Mouse (Mus musculus): ENCODE results near the gene Ralgps2.

- TF ChIP-seq EP300 (IDR thresholded peaks at IDR 0.05; ENCODE audit: low read depth) (no peak), CTCF (IDR thresholded peaks at IDR 0.05; ENCODE audit: low read depth) (no peak)
These were observed 159.8 kb downstream of the Ralgps2 start for GRCm38 (mm10) chr1:156779595-156779994.
